Mouse (Mus musculus) C2C12 (cell line): ENCODE data around the gene Tsc22d1. TPM values are rescaled to one million over a fixed set of nuclear protein-coding genes. Genes with fewer than 3 reads are reported as not detected.

ENCODE experiments used
- H3K27me3 ChIP-seq: one replicate; pipeline ENCODE4 v1.6.1; 2011; ENCODE audit not compliant: control insufficient read depth, insufficient read depth, insufficient read length
- H3K36me3 ChIP-seq: one replicate; pipeline ENCODE4 v1.6.1; 2011; ENCODE audit not compliant: control insufficient read depth, insufficient read depth
- H3K4me3 ChIP-seq: one replicate; pipeline ENCODE4 v1.5.1; 2011; ENCODE audit warnings: mild to moderate bottlenecking, control low read depth; ENCODE audit not compliant: poor library complexity, insufficient read depth, severe bottlenecking
- H3K79me2 ChIP-seq: one replicate; pipeline ENCODE4 v1.6.1; 2011; ENCODE audit not compliant: control insufficient read depth, insufficient read depth
- H3K79me3 ChIP-seq: one replicate; pipeline ENCODE4 v1.6.1; 2011; ENCODE audit warnings: low read depth, control low read depth
- H3ac ChIP-seq: one replicate; pipeline ENCODE3; 2011; ENCODE audit warnings: low read depth; ENCODE audit not compliant: control insufficient read depth, insufficient read length
- CEBPB ChIP-seq: IDR thresholded peaks from one replicate; pipeline ENCODE4 v1.6.1; 2011; ENCODE audit warnings: low read depth, mild to moderate bottlenecking, control low read depth, moderate library complexity
- CTCF ChIP-seq: IDR thresholded peaks from one replicate; pipeline ENCODE4 v1.5.1; 2011; ENCODE audit not compliant: control insufficient read depth, insufficient read depth, insufficient read length
- FOSL1 ChIP-seq: IDR thresholded peaks from one replicate; pipeline ENCODE4 v1.8.0; 2011; ENCODE audit warnings: mild to moderate bottlenecking, low read length; ENCODE audit not compliant: poor library complexity, insufficient read depth, severe bottlenecking
- MAX ChIP-seq: IDR thresholded peaks from one replicate; pipeline ENCODE4 v1.6.1; 2011; ENCODE audit warnings: mild to moderate bottlenecking, control low read depth
- MYOD1 ChIP-seq: IDR thresholded peaks from one replicate; pipeline ENCODE4 v1.6.1; 2011; ENCODE audit warnings: low read depth; ENCODE audit not compliant: control insufficient read depth, insufficient read length
- MYOG ChIP-seq: IDR thresholded peaks from one replicate; pipeline ENCODE4 v1.6.1; 2011; ENCODE audit not compliant: control insufficient read depth, insufficient read length; ENCODE audit errors: extremely low read depth
- USF1 ChIP-seq: IDR thresholded peaks from one replicate; pipeline ENCODE4 v1.6.1; 2011; ENCODE audit warnings: low read depth, mild to moderate bottlenecking, control low read depth, moderate library complexity
- polyA plus RNA-seq: library from polyadenylated mRNA; unstranded; fragments of >200 nt; fragmentation: generic; extraction: Trizol; gene quantifications from one replicate; pipeline ENCODE4 v1.2.1, GENCODE M21; 2012; ENCODE audit warnings: missing spikeins

The Tsc22d1 gene
- polyA plus RNA-seq, 1 experiment: 546 TPM

- H3ac ChIP-seq: no peak overlapping the region
- no peaks in the 10 kb centered on the region for H3K79me2 ChIP-seq
- H3K4me3 ChIP-seq: no peak overlapping the region
- no peaks in the 10 kb centered on the region for H3K36me3 ChIP-seq
- TF ChIP-seq MAX (no peak), USF1 (no peak)
- H3K27me3 ChIP-seq: no peaks in the 10 kb centered on the region
- H3K79me3 ChIP-seq: no peaks in the 10 kb centered on the region
These were observed 26.7 kb upstream of the Tsc22d1 start for GRCm38 (mm10) chr14:76388025-76388424.

GRCm38 (mm10) chr14:76398251-76398650, 16.5 kb upstream of the Tsc22d1 start:
- no peaks in the 10 kb centered on the region for H3K79me2 ChIP-seq
- TF ChIP-seq MYOD1: no peak
- no peak for TF ChIP-seq MAX
- no peak for TF ChIP-seq FOSL1
- no peak for TF ChIP-seq USF1
- no peak for TF ChIP-seq CEBPB
- no peak for TF ChIP-seq MYOG
- TF ChIP-seq CTCF: no peak
- no peak overlapping the region for H3ac ChIP-seq
- H3K79me3 ChIP-seq: no peaks in the 10 kb centered on the region
- H3K27me3 ChIP-seq: no peaks in the 10 kb centered on the region
- no peaks in the 10 kb centered on the region for H3K36me3 ChIP-seq
- no peak overlapping the region for H3K4me3 ChIP-seq

GRCm38 (mm10) chr14:76402574-76402973, 12.2 kb upstream of the Tsc22d1 start:
- H3K27me3 ChIP-seq: no peaks in the 10 kb centered on the region
- H3K4me3 ChIP-seq: no peak overlapping the region
- no peak overlapping the region for H3ac ChIP-seq
- no peaks in the 10 kb centered on the region for H3K36me3 ChIP-seq
- TF ChIP-seq FOSL1: no peak
- TF ChIP-seq MAX: no peak
- no peak for TF ChIP-seq CEBPB
- TF ChIP-seq CTCF: no peak
- TF ChIP-seq MYOG: no peak
- TF ChIP-seq MYOD1: no peak
- TF ChIP-seq USF1: no peak
- no peaks in the 10 kb centered on the region for H3K79me3 ChIP-seq
- H3K79me2 ChIP-seq: no peaks in the 10 kb centered on the region

- Histone ChIP-seq H3K27me3 (no peaks in the 10 kb centered on the region), H3K4me3 (no peak overlapping the region), H3ac (no peak overlapping the region), H3K36me3 (no peaks in the 10 kb centered on the region), H3K79me3 (no peaks in the 10 kb centered on the region), H3K79me2 (no peaks in the 10 kb centered on the region)
- TF ChIP-seq FOSL1 (no peak), USF1 (peak; percentile 2)
These were observed 5.7 kb upstream of the Tsc22d1 start for GRCm38 (mm10) chr14:76409111-76409510.

GRCm38 (mm10) chr14:76413773-76414121, 1.0 kb upstream of the Tsc22d1 start:
- H3K4me3 ChIP-seq: peak overlapping the region; percentile 61
- no peaks in the 10 kb centered on the region for H3K27me3 ChIP-seq
- H3K79me3 ChIP-seq: peaks cover 26% of the 10 kb centered on the region
- TF ChIP-seq MYOG (no peak), CTCF (peak; percentile 5)
- peaks cover 35% of the 10 kb centered on the region for H3K79me2 ChIP-seq
- peak overlapping the region; percentile 86 for H3ac ChIP-seq
- H3K36me3 ChIP-seq: peaks cover 23% of the 10 kb centered on the region

- H3K79me3 ChIP-seq: peaks cover 30% of the 10 kb centered on the region
- H3K36me3 ChIP-seq: peaks cover 28% of the 10 kb centered on the region
- peak overlapping the region; percentile 61 for H3K4me3 ChIP-seq
- peak overlapping the region; percentile 91 for H3ac ChIP-seq
- peaks cover 39% of the 10 kb centered on the region for H3K79me2 ChIP-seq
- H3K27me3 ChIP-seq: no peaks in the 10 kb centered on the region
- no peak for TF ChIP-seq CEBPB
- peak; percentile 19 for TF ChIP-seq MAX
- no peak for TF ChIP-seq FOSL1
These were observed 469 bp upstream of the Tsc22d1 start for GRCm38 (mm10) chr14:76414122-76414861.
